Mouse (Mus musculus) embryonic facial prominence, embryonic 11.5 days (tissue): ENCODE measurements around the gene Mfrp. TPM values are rescaled to one million over a fixed set of nuclear protein-coding genes. Genes with fewer than 3 reads are reported as not detected.

Experiments used
- ATAC-seq: fragments of 200-750 bp; cut with Nextera tagmentation; replicated peaks from 2 replicates; pipeline ENCODE4 v1.8.0; 2017; ENCODE audit warnings: low read depth; ENCODE audit not compliant: insufficient number of reproducible peaks, low FRiP score, low TSS enrichment
- DNase-seq: peaks from one replicate; pipeline ENCODE4 v3.0.0-alpha.2; 2015; ENCODE audit warnings: low spot score
- H3K27ac ChIP-seq: fragments of 300-500 bp; sonication (generic); replicated peaks from 2 replicates; pipeline ENCODE4 v1.5.1; 2014; ENCODE audit warnings: mild to moderate bottlenecking, low read depth, low read length, control low read depth
- H3K27me3 ChIP-seq: fragments of 300-500 bp; sonication (generic); 2 replicates; pipeline ENCODE4 v1.6.1; 2014; ENCODE audit warnings: mild to moderate bottlenecking, low read length, moderate library complexity, mixed read lengths; ENCODE audit not compliant: control insufficient read depth, insufficient read depth
- H3K36me3 ChIP-seq: fragments of 300-500 bp; sonication (generic); replicated peaks from 2 replicates; pipeline ENCODE4 v1.6.1; 2014; ENCODE audit warnings: low read depth, mild to moderate bottlenecking, low read length, moderate library complexity, mixed read lengths; ENCODE audit not compliant: control insufficient read depth, insufficient read depth
- H3K4me1 ChIP-seq: fragments of 300-500 bp; sonication (generic); 2 replicates; pipeline ENCODE4 v1.6.1; 2014; ENCODE audit warnings: low read length, mixed read lengths; ENCODE audit not compliant: control insufficient read depth, insufficient read depth
- H3K4me2 ChIP-seq: fragments of 300-500 bp; sonication (generic); 2 replicates; pipeline ENCODE4 v1.6.1; 2014; ENCODE audit warnings: low read depth, mild to moderate bottlenecking, control low read depth, low read length, moderate library complexity
- H3K4me3 ChIP-seq: fragments of 300-500 bp; sonication (generic); 2 replicates; pipeline ENCODE4 v1.5.1; 2014; ENCODE audit warnings: low read depth, low read length, control low read depth
- H3K9ac ChIP-seq: fragments of 300-500 bp; sonication (generic); replicated peaks from 2 replicates; pipeline ENCODE4 v1.6.1; 2014; ENCODE audit warnings: mild to moderate bottlenecking, control low read depth, low read length
- H3K9me3 ChIP-seq: fragments of 300-500 bp; sonication (generic); replicated peaks from 2 replicates; pipeline ENCODE4 v1.6.1; 2016; ENCODE audit warnings: mild to moderate bottlenecking, low read length, inconsistent platforms, mixed read lengths; ENCODE audit not compliant: control insufficient read depth
- WGBS: fragments of 180-500 bp; shearing (Covaris S2); extraction: QIAGEN DNeasy Blood & Tissue Kit; methylation state at CpG from one replicate; pipeline ENCODE4 v1.1.7; 2014; 5-methylcytosine and 5-hydroxymethylcytosine counted together
- polyA plus RNA-seq: library from polyadenylated mRNA; unstranded; fragments of >200 nt; fragmentation: Nextera tagmentation; extraction: Ambion mirVana; gene quantifications from 2 replicates; pipeline ENCODE4 v1.2.1, GENCODE M21; 2014

Mfrp gene
- polyA plus RNA-seq, 1 experiment from 2014 or later: 0.32 TPM

GRCm38 (mm10) chr9:44069252-44069651 is 32.3 kb upstream of the Mfrp start:
- Histone ChIP-seq H3K9me3 (no peaks in the 10 kb centered on the region), H3K4me3 (no peak overlapping the region), H3K9ac (no peak overlapping the region), H3K36me3 (no peaks in the 10 kb centered on the region), H3K27ac (no peak overlapping the region), H3K4me1 (peaks cover 11% of the 10 kb centered on the region; the same call in 1 of the 2 replicates), H3K27me3 (no peaks in the 10 kb centered on the region), H3K4me2 (no peak overlapping the region)
- ATAC-seq (no peak), DNase-seq (no peak)
- WGBS: 11% methylated on average over 7 of the region's 7 CpGs

GRCm38 (mm10) chr9:44070113-44070843 is 31.3 kb upstream of the Mfrp start:
- Histone ChIP-seq H3K27ac (no peak overlapping the region), H3K27me3 (no peaks in the 10 kb centered on the region), H3K4me1 (peaks cover 11% of the 10 kb centered on the region; the same call in 1 of the 2 replicates), H3K9me3 (no peaks in the 10 kb centered on the region), H3K4me2 (no peak overlapping the region), H3K9ac (no peak overlapping the region), H3K4me3 (no peak overlapping the region), H3K36me3 (no peaks in the 10 kb centered on the region)
- ATAC-seq: no peak
- WGBS: 58% methylated on average over 14 of the region's 14 CpGs
- no peak for DNase-seq

- no peaks in the 10 kb centered on the region for H3K36me3 ChIP-seq
- WGBS: 35% methylated on average over 8 of the region's 8 CpGs
Measured at GRCm38 (mm10) chr9:44070844-44071231, 30.7 kb upstream of the Mfrp start.

GRCm38 (mm10) chr9:44071914-44072598 is 29.5 kb upstream of the Mfrp start:
- peak overlapping the region; percentile 10; the same call in 1 of the 2 replicates for H3K4me2 ChIP-seq
- no peaks in the 10 kb centered on the region for H3K36me3 ChIP-seq
- H3K9ac ChIP-seq: no peak overlapping the region
- H3K4me3 ChIP-seq: no peak overlapping the region
- no peaks in the 10 kb centered on the region for H3K9me3 ChIP-seq
- 20% methylated on average over 11 of the region's 11 CpGs for WGBS
- peaks cover 11% of the 10 kb centered on the region; the same call in 1 of the 2 replicates for H3K4me1 ChIP-seq
- peak; percentile 67 for DNase-seq
- H3K27me3 ChIP-seq: no peaks in the 10 kb centered on the region
- peak; percentile 71 for ATAC-seq
- H3K27ac ChIP-seq: no peak overlapping the region

More at GRCm38 (mm10) chr9:44070844-44071231, 30.7 kb upstream of the Mfrp start:
- Histone ChIP-seq H3K4me2 (no peak overlapping the region), H3K4me3 (no peak overlapping the region), H3K27ac (no peak overlapping the region), H3K9me3 (no peaks in the 10 kb centered on the region), H3K9ac (no peak overlapping the region), H3K27me3 (no peaks in the 10 kb centered on the region), H3K4me1 (peaks cover 11% of the 10 kb centered on the region; the same call in 1 of the 2 replicates)
- no peak for ATAC-seq
- DNase-seq: peak; percentile 43

GRCm38 (mm10) chr9:44072599-44072915 is 29.0 kb upstream of the Mfrp start:
- DNase-seq (peak; percentile 43), ATAC-seq (no peak)
- Histone ChIP-seq H3K4me2 (no peak overlapping the region), H3K27me3 (no peaks in the 10 kb centered on the region), H3K27ac (no peak overlapping the region), H3K4me1 (peaks cover 11% of the 10 kb centered on the region; the same call in 1 of the 2 replicates), H3K9ac (no peak overlapping the region), H3K9me3 (no peaks in the 10 kb centered on the region), H3K4me3 (no peak overlapping the region), H3K36me3 (no peaks in the 10 kb centered on the region)
- WGBS: 28% methylated on average over 4 of the region's 4 CpGs

GRCm38 (mm10) chr9:44073115-44073514 is 28.4 kb upstream of the Mfrp start:
- ATAC-seq: no peak
- Histone ChIP-seq H3K4me2 (no peak overlapping the region), H3K9me3 (no peaks in the 10 kb centered on the region), H3K4me3 (no peak overlapping the region), H3K27ac (no peak overlapping the region), H3K9ac (no peak overlapping the region; the same call in 1 of the 2 replicates), H3K4me1 (peaks cover 11% of the 10 kb centered on the region; the same call in 1 of the 2 replicates), H3K36me3 (no peaks in the 10 kb centered on the region), H3K27me3 (no peaks in the 10 kb centered on the region)
- whole genome bisulfite sequencing: 64% methylated on average over 5 of the region's 5 CpGs
- DNase-seq: no peak

GRCm38 (mm10) chr9:44074395-44075275 is 26.9 kb upstream of the Mfrp start:
- DNase-seq (peak; percentile 48), ATAC-seq (no peak)
- Histone ChIP-seq H3K4me2 (no peak overlapping the region; the same call in 1 of the 2 replicates), H3K36me3 (no peaks in the 10 kb centered on the region), H3K9me3 (no peaks in the 10 kb centered on the region), H3K4me1 (peaks cover 11% of the 10 kb centered on the region; the same call in 1 of the 2 replicates), H3K4me3 (no peak overlapping the region), H3K27me3 (no peaks in the 10 kb centered on the region), H3K9ac (no peak overlapping the region), H3K27ac (no peak overlapping the region)
- WGBS: 58% methylated on average over 9 of the region's 9 CpGs
